Mouse (Mus musculus) Patski (cell line): Measurements from ENCODE around the gene Klhl11. TPM values are rescaled to one million over a fixed set of nuclear protein-coding genes. Genes with fewer than 3 reads are reported as not detected.
A peak's percentile ranks its signal among the peaks of the same experiment; 100 is the strongest.

ENCODE experiments used
- ATAC-seq: fragments of 100-300 bp; one replicate; pipeline ENCODE4 v1.8.0; 2021
- CTCF ChIA-PET: fragments of 350-600 bp; sonication (Branson Sonifier 250); formaldehyde crosslinking; loops from one replicate; lab custom pipeline; 2022; ENCODE audit warnings: inconsistent platforms; lab: Charles Lee
- POLR2A ChIA-PET: fragments of 350-600 bp; sonication (Branson Sonifier 250); formaldehyde crosslinking; loops from one replicate; lab custom pipeline; 2022; ENCODE audit warnings: antibody characterized with exemption, inconsistent platforms; lab: Charles Lee
- DNase-seq: peaks from one replicate; pipeline ENCODE4 v3.0.0-alpha.2; 2011; ENCODE audit warnings: low read depth, low spot score
- H3K27me3 ChIP-seq: fragments of 371-371 bp; one replicate; pipeline ENCODE4 v1.5.1; 2021
- CTCF ChIP-seq: fragments of 100-300 bp; IDR thresholded peaks from one replicate; pipeline ENCODE4 v1.5.1; 2021
- in situ Hi-C: fragments of 300-500 bp; cut with MboI; formaldehyde crosslinking; loops from 3 replicates; pipeline ENCODE4 v1.11.1; 2018; ENCODE audit warnings: low pct_unique_long_range_greater_than_20kb, mixed read lengths
- polyA plus RNA-seq: library from polyadenylated mRNA; unstranded; gene quantifications from one replicate; pipeline ENCODE4 v1.2.3, GENCODE M21; 2021

Klhl11 gene
- polyA plus RNA-seq, 1 experiment from 2014 or later, result 10.9 TPM

GRCm38 (mm10) chr11:100414914-100415822 is 57.4 kb downstream of the Klhl11 start, which contains the start of gene Fkbp10:
Fkbp10 (plus strand) TSS chr11:100415697.
- ChIA-PET CTCF (interaction anchor here (0.6 to 1.1 kb wide), 2 partner anchors 19 to 121 kb away, joined by 3 read pairs; no protein-coding TSS in a partner anchor), POLR2A (interaction anchor here (0.9 kb wide), 1 partner anchor 14 kb away, joined by 3 read pairs; no protein-coding TSS in a partner anchor)
- in situ Hi-C loops, result no loop called here
- H3K27me3 ChIP-seq, result no peaks in the 10 kb centered on the region
- ATAC-seq (no peak), DNase-seq (no peak)
- TF ChIP-seq CTCF, result no peak

GRCm38 (mm10) chr11:100414021-100414913 is 58.3 kb downstream of the Klhl11 start, which contains the start of gene P3h4:
P3h4 (minus strand) TSS chr11:100414836.
- in situ Hi-C loops, result no loop called here
- TF ChIP-seq CTCF, result peak; percentile 99
- no peaks in the 10 kb centered on the region for H3K27me3 ChIP-seq
- CTCF ChIA-PET, result interaction anchor here (0.6 to 1.1 kb wide), 3 partner anchors 18 to 120 kb away, joined by 3 read pairs; no protein-coding TSS in a partner anchor
- POLR2A ChIA-PET, result interaction anchor here (0.9 to 1.7 kb wide), 2 partner anchors 15 to 17 kb away, joined by 3 to 6 read pairs; partner anchors contain the start of gene Jup
- no peak for DNase-seq
- ATAC-seq, result peak; percentile 75

GRCm38 (mm10) chr11:100413541-100413940 is 59.0 kb downstream of the Klhl11 start:
- DNase-seq (no peak), ATAC-seq (no peak)
- ChIA-PET CTCF (interaction anchor here (1.1 kb wide), 1 partner anchor 46 kb away, joined by 3 read pairs; no protein-coding TSS in a partner anchor), POLR2A (interaction anchor here (1.7 kb wide), 1 partner anchor 16 kb away, joined by 6 read pairs; the partner anchor contains the start of gene Jup)
- no peaks in the 10 kb centered on the region for H3K27me3 ChIP-seq
- no peak for TF ChIP-seq CTCF
- in situ Hi-C loops, result no loop called here

Other genes with a start within 250 kb of the Klhl11 start
- gene Krt16, start 223.8 kb downstream of the Klhl11 start, polyA plus RNA-seq, result not detected
- gene Krt17, start 211.7 kb downstream of the Klhl11 start, polyA plus RNA-seq, result 0.10 TPM
- gene Krt42, start 202.9 kb downstream of the Klhl11 start, polyA plus RNA-seq, result 0.08 TPM
- 674 TPM for gene Eif1, start 152.9 kb downstream of the Klhl11 start, polyA plus RNA-seq
- not detected for gene Gast, start 138.3 kb downstream of the Klhl11 start, polyA plus RNA-seq
- gene Hap1, start 116.6 kb downstream of the Klhl11 start, polyA plus RNA-seq, result 23.9 TPM
- 71.6 TPM for gene Jup, start 75.0 kb downstream of the Klhl11 start, polyA plus RNA-seq
- gene P3h4, start 57.9 kb downstream of the Klhl11 start, polyA plus RNA-seq, result 29.1 TPM
- gene Fkbp10, start 57.0 kb downstream of the Klhl11 start, polyA plus RNA-seq, result 0.10 TPM
- gene Nt5c3b, start 30.9 kb downstream of the Klhl11 start, polyA plus RNA-seq, result 59.8 TPM
- gene Klhl10, start 30.8 kb downstream of the Klhl11 start, polyA plus RNA-seq, result 0.44 TPM
- 162 TPM for gene Acly, start 55.3 kb upstream of the Klhl11 start, polyA plus RNA-seq
- gene Ttc25, start 72.9 kb upstream of the Klhl11 start, polyA plus RNA-seq, result 2.2 TPM
- 17.9 TPM for gene Cnp, start 102.2 kb upstream of the Klhl11 start, polyA plus RNA-seq
- 36.5 TPM for gene Nkiras2, start 146.5 kb upstream of the Klhl11 start, polyA plus RNA-seq
- gene Dnajc7, start 147.4 kb upstream of the Klhl11 start, polyA plus RNA-seq, result 268 TPM
- not detected for gene Zfp385c, start 219.7 kb upstream of the Klhl11 start, polyA plus RNA-seq
- 1.5 TPM for gene Dhx58, start 231.5 kb upstream of the Klhl11 start, polyA plus RNA-seq
- gene Kat2a, start 239.7 kb upstream of the Klhl11 start, polyA plus RNA-seq, result 55.3 TPM
- gene Hspb9, start 241.1 kb upstream of the Klhl11 start, polyA plus RNA-seq, result 0.49 TPM